ENCODE assay signal across 22 mouse cellular contexts in the genomic region with DNA sequence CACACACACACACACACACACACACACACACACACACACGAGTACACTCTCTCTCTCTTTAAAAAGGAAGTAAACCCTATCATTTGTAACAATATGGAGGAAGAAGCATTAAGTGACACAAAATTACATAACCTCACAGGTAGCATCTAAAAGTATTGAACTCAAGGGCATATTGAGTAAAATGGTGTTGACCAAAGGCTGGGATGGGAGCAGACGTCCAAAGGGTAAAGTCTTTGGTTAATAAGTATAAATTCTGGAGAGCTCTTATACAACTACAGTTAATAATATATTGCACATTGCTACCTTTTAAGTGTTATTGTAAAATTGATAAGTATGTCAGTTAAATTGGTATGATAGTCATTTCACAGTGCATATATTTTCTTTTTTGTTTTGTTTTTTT. TPM values are rescaled to one million over a fixed set of nuclear protein-coding genes. Genes with fewer than 3 reads are reported as not detected.
"Had no signal": no experiment of that assay in that cellular context is flagged by ENCODE, and none has a peak within 500 bp of the region (broad histone marks: within the 10 kb centered on the region; RNA-seq: fewer than 3 reads in every experiment).

No protein-coding gene starts in this region.

- H3K4me1 ChIP-seq: midbrain, embryonic 10.5 days; midbrain, embryonic 12.5 days; neural tube, embryonic 13.5 days; neural tube, embryonic 15.5 days had no signal

- ATAC-seq: midbrain, embryonic 16.5 days had no signal

- H3K9ac ChIP-seq: lung, embryonic 14.5 days; midbrain, embryonic 12.5 days; neural tube, embryonic 13.5 days; neural tube, embryonic 15.5 days had no signal

- H3K27ac ChIP-seq: midbrain, embryonic 10.5 days; midbrain, embryonic 12.5 days; neural tube, embryonic 13.5 days; neural tube, embryonic 15.5 days had no signal

- H3K4me2 ChIP-seq: lung, embryonic 14.5 days; midbrain, embryonic 12.5 days; neural tube, embryonic 13.5 days; neural tube, embryonic 15.5 days had no signal

- H3K27me3 ChIP-seq: midbrain, embryonic 12.5 days; neural tube, embryonic 13.5 days; neural tube, embryonic 15.5 days had no signal

- H3K36me3 ChIP-seq: midbrain, embryonic 10.5 days; midbrain, embryonic 12.5 days; neural tube, embryonic 13.5 days; neural tube, embryonic 15.5 days had no signal

- H3K4me3 ChIP-seq: midbrain, embryonic 10.5 days; midbrain, embryonic 12.5 days; myocyte; neural tube, embryonic 13.5 days; neural tube, embryonic 15.5 days had no signal

- H3K9me3 ChIP-seq: midbrain, embryonic 10.5 days; midbrain, embryonic 12.5 days; neural tube, embryonic 13.5 days; neural tube, embryonic 15.5 days had no signal

- DNase-seq: lung, adult 18-20 months; lung, embryonic 14.5 days; lung, postnatal 10 days; lung, postnatal 4 days; midbrain, embryonic 14.5 days; retina, postnatal 1 day; right cerebral cortex, adult 18-20 months; right cerebral cortex, postnatal 25 days; right cerebral cortex, postnatal 4 days; spleen, adult 18-20 months; thymus, adult 18-20 months; thymus, postnatal 14 days; thymus, postnatal 36 days had no signal

RNA-seq across cellular contexts. Expression of a gene that starts 39.9 kb away (rescaled TPM):
- polyA plus RNA-seq: lung, embryonic 14.5 days; lung, embryonic 16.5 days; midbrain, embryonic 10.5 days; midbrain, embryonic 14.5 days; midbrain, embryonic 16.5 days; myocyte; neural tube, embryonic 13.5 days; neural tube, embryonic 15.5 days; small intestine, adult 2 months; thymus, postnatal 0 days had no signal
